Mouse (Mus musculus) heart, postnatal 0 days (tissue): ENCODE measurements around the gene Ccdc194. TPM values are rescaled to one million over a fixed set of nuclear protein-coding genes. Genes with fewer than 3 reads are reported as not detected.

Experiments
- ATAC-seq: fragments of 200-750 bp; cut with Nextera tagmentation; 2 replicates; pipeline ENCODE4 v1.8.0; 2017; ENCODE audit warnings: low read depth, moderate number of reproducible peaks, moderate library complexity; ENCODE audit not compliant: insufficient read depth
- DNase-seq: peaks from one replicate; pipeline ENCODE4 v3.0.0-alpha.2; 2016; ENCODE audit warnings: low spot score
- H3K27ac ChIP-seq: fragments of 300-500 bp; sonication (generic); 2 replicates; pipeline ENCODE4 v1.5.1; 2014; ENCODE audit warnings: low read depth, mild to moderate bottlenecking
- H3K27me3 ChIP-seq: fragments of 300-500 bp; sonication (generic); 2 replicates; pipeline ENCODE4 v1.6.1; 2014; ENCODE audit warnings: low read length, mixed read lengths; ENCODE audit not compliant: control insufficient read depth, insufficient read depth
- H3K36me3 ChIP-seq: fragments of 300-500 bp; sonication (generic); replicated peaks from 2 replicates; pipeline ENCODE4 v1.6.1; 2014; ENCODE audit warnings: low read length, mixed read lengths; ENCODE audit not compliant: control insufficient read depth, insufficient read depth
- H3K4me1 ChIP-seq: fragments of 300-500 bp; sonication (generic); 2 replicates; pipeline ENCODE4 v1.6.1; 2014; ENCODE audit warnings: antibody characterized with exemption; ENCODE audit not compliant: control insufficient read depth, insufficient read depth
- H3K4me2 ChIP-seq: fragments of 300-500 bp; sonication (generic); 2 replicates; pipeline ENCODE4 v1.6.1; 2014; ENCODE audit warnings: low read depth, mild to moderate bottlenecking, low read length, moderate library complexity
- H3K4me3 ChIP-seq: fragments of 300-500 bp; sonication (generic); 2 replicates; pipeline ENCODE4 v1.5.1; 2014; ENCODE audit warnings: low read depth, low read length
- H3K9ac ChIP-seq: fragments of 300-500 bp; sonication (generic); replicated peaks from 2 replicates; pipeline ENCODE4 v1.6.1; 2014; ENCODE audit warnings: low read depth, low read length, mixed read lengths
- H3K9me3 ChIP-seq: fragments of 300-500 bp; sonication (generic); replicated peaks from 2 replicates; pipeline ENCODE4 v1.6.1; 2016; ENCODE audit warnings: low read length; ENCODE audit not compliant: control insufficient read depth
- CTCF ChIP-seq: IDR thresholded peaks from 2 replicates; pipeline ENCODE4 v1.5.1; 2016; ENCODE audit warnings: antibody characterized with exemption, control low read depth, low read depth
- EP300 ChIP-seq: IDR thresholded peaks from 2 replicates; pipeline ENCODE4 v1.6.1; 2016; ENCODE audit warnings: antibody characterized with exemption, low read depth
- WGBS: fragments of 180-500 bp; shearing (Covaris S2); extraction: QIAGEN DNeasy Blood & Tissue Kit; methylation state at CpG from one replicate; pipeline ENCODE4 v1.1.7; 2014; 5-methylcytosine and 5-hydroxymethylcytosine counted together
- polyA plus RNA-seq: library from polyadenylated mRNA; unstranded; fragments of >200 nt; fragmentation: Nextera tagmentation; extraction: Ambion mirVana; gene quantifications from 2 replicates; pipeline ENCODE4 v1.2.1, GENCODE M21; 2015
- total RNA-seq: library from RNA; depleted of rRNA; stranded (reverse); fragments of >200 nt; gene quantifications from 2 replicates; pipeline ENCODE4 v1.2.3, GENCODE M21; 2014; ENCODE audit warnings: low replicate concordance

Ccdc194 gene
- total and polyA plus RNA-seq, 2 experiments from 2014 or later = 0.12 TPM; not detected in 1

GRCm38 (mm10) chr8:71505979-71506378, 19.5 kb downstream of the Ccdc194 start:
- Histone ChIP-seq H3K36me3 (no peaks in the 10 kb centered on the region), H3K27ac (no peak overlapping the region), H3K9ac (no peak overlapping the region), H3K4me1 (0 out of 2 replicates have a peak, but pooled peaks cover 3% of the 10 kb centered on the region), H3K9me3 (no peaks in the 10 kb centered on the region), H3K27me3 (peaks cover 53% of the 10 kb centered on the region), H3K4me3 (no peak overlapping the region), H3K4me2 (no peak overlapping the region)
- ATAC-seq (no peak), DNase-seq (no peak)
- TF ChIP-seq CTCF = no peak
- TF ChIP-seq EP300 = no peak
- WGBS = 58% methylated on average over 4 of the region's 4 CpGs

GRCm38 (mm10) chr8:71505326-71505725, 20.2 kb downstream of the Ccdc194 start:
- WGBS = 87% methylated on average over 4 of the region's 4 CpGs
- no peak overlapping the region for H3K27ac ChIP-seq
- no peak for ATAC-seq
- TF ChIP-seq EP300 (no peak), CTCF (no peak)
- H3K4me2 ChIP-seq = no peak overlapping the region
- no peak overlapping the region for H3K9ac ChIP-seq
- H3K9me3 ChIP-seq = no peaks in the 10 kb centered on the region
- no peaks in the 10 kb centered on the region for H3K36me3 ChIP-seq
- no peak overlapping the region for H3K4me3 ChIP-seq
- DNase-seq = no peak
- H3K4me1 ChIP-seq = 0 out of 2 replicates have a peak, but pooled peaks cover 3% of the 10 kb centered on the region
- peaks cover 50% of the 10 kb centered on the region for H3K27me3 ChIP-seq

- DNase-seq (no peak), ATAC-seq (no peak)
- H3K27me3 ChIP-seq = peaks cover 41% of the 10 kb centered on the region
- no peak for TF ChIP-seq EP300
- no peak for TF ChIP-seq CTCF
- H3K4me1 ChIP-seq = peaks cover 7% of the 10 kb centered on the region; the same call in 1 of the 2 replicates
- H3K27ac ChIP-seq = no peak overlapping the region
- no peak overlapping the region for H3K4me2 ChIP-seq
- no peaks in the 10 kb centered on the region for H3K9me3 ChIP-seq
- H3K4me3 ChIP-seq = no peak overlapping the region
- no peak overlapping the region for H3K9ac ChIP-seq
- no peaks in the 10 kb centered on the region for H3K36me3 ChIP-seq
- WGBS = 90% methylated on average over 4 of the region's 4 CpGs
These were observed 21.2 kb downstream of the Ccdc194 start for GRCm38 (mm10) chr8:71504349-71504748.

GRCm38 (mm10) chr8:71498816-71499690, 26.5 kb downstream of the Ccdc194 start:
- TF ChIP-seq EP300 = no peak
- no peak for TF ChIP-seq CTCF
- Histone ChIP-seq H3K4me3 (no peak overlapping the region), H3K9me3 (no peaks in the 10 kb centered on the region), H3K36me3 (no peaks in the 10 kb centered on the region), H3K4me1 (peaks cover 44% of the 10 kb centered on the region), H3K9ac (no peak overlapping the region), H3K27me3 (no peaks in the 10 kb centered on the region), H3K4me2 (peak overlapping the region; percentile 9; the same call in 1 of the 2 replicates), H3K27ac (peak overlapping the region; percentile 49)
- DNase-seq = peak; percentile 43
- WGBS = 31% methylated on average over 16 of the region's 16 CpGs
- ATAC-seq = no peak

- Histone ChIP-seq H3K4me2 (peak overlapping the region; percentile 9; the same call in 1 of the 2 replicates), H3K4me1 (peaks cover 44% of the 10 kb centered on the region), H3K36me3 (no peaks in the 10 kb centered on the region; the same call in 1 of the 2 replicates), H3K9ac (no peak overlapping the region), H3K27me3 (no peaks in the 10 kb centered on the region), H3K9me3 (no peaks in the 10 kb centered on the region), H3K4me3 (no peak overlapping the region), H3K27ac (peak overlapping the region; percentile 49)
- WGBS = 15% methylated on average over 15 of the region's 15 CpGs
- peak; percentile 35 for DNase-seq
- ATAC-seq = 0 out of 2 replicates have a peak, but pooled peaks have one; percentile 8
- TF ChIP-seq CTCF = no peak
- 0 out of 2 replicates have a peak, but pooled peaks have one; percentile 21 for TF ChIP-seq EP300
These were observed 27.5 kb downstream of the Ccdc194 start for GRCm38 (mm10) chr8:71497881-71498501.
